Mouse (Mus musculus) bone marrow macrophage, adult 2 months (primary cell): ENCODE measurements around the gene Herc4.

Experiments
- CTCF ChIP-seq: IDR thresholded peaks from 2 replicates; pipeline ENCODE4 v1.5.1; 2012; ENCODE audit warnings: low read depth, mild to moderate bottlenecking, low read length, moderate library complexity
- POLR2A ChIP-seq: IDR thresholded peaks from 2 replicates; pipeline ENCODE4 v1.6.1; 2012; ENCODE audit warnings: mild to moderate bottlenecking, low read depth, low read length, borderline replicate concordance

- TF ChIP-seq POLR2A (no peak), CTCF (no peak)
These were observed 93.7 kb downstream of the Herc4 start for GRCm38 (mm10) chr10:63337326-63337725.
